Mouse (Mus musculus) liver, postnatal 0 days (tissue): ENCODE results near the gene 4933428G20Rik. TPM values are rescaled to one million over a fixed set of nuclear protein-coding genes. Genes with fewer than 3 reads are reported as not detected.

ENCODE experiments used
- ATAC-seq: fragments of 200-750 bp; cut with Nextera tagmentation; 2 replicates; pipeline ENCODE4 v1.8.0; 2017; ENCODE audit warnings: mild to moderate bottlenecking, moderate library complexity
- DNase-seq: peaks from one replicate; pipeline ENCODE4 v3.0.0-alpha.2; 2016
- H3K27ac ChIP-seq: fragments of 300-500 bp; sonication (generic); 2 replicates; pipeline ENCODE4 v1.5.1; 2014; ENCODE audit warnings: antibody characterized with exemption, moderate library complexity, mild to moderate bottlenecking, low read depth
- H3K27me3 ChIP-seq: fragments of 300-500 bp; sonication (generic); 2 replicates; pipeline ENCODE4 v1.6.1; 2014; ENCODE audit warnings: low read length, control low read depth, mixed read lengths; ENCODE audit not compliant: insufficient read depth
- H3K36me3 ChIP-seq: fragments of 300-500 bp; sonication (generic); replicated peaks from 2 replicates; pipeline ENCODE4 v1.6.1; 2014; ENCODE audit warnings: mild to moderate bottlenecking, control low read depth, low read length, moderate library complexity, mixed read lengths; ENCODE audit not compliant: insufficient read depth
- H3K4me1 ChIP-seq: fragments of 300-500 bp; sonication (generic); 2 replicates; pipeline ENCODE4 v1.6.1; 2014; ENCODE audit warnings: antibody characterized with exemption, mild to moderate bottlenecking, control low read depth; ENCODE audit not compliant: insufficient read depth
- H3K4me2 ChIP-seq: fragments of 300-500 bp; sonication (generic); 2 replicates; pipeline ENCODE4 v1.6.1; 2014; ENCODE audit warnings: low read depth, mild to moderate bottlenecking, low read length, moderate library complexity, mixed read lengths
- H3K4me3 ChIP-seq: fragments of 300-500 bp; sonication (generic); 2 replicates; pipeline ENCODE4 v1.5.1; 2014; ENCODE audit warnings: low read depth, low read length
- H3K9ac ChIP-seq: fragments of 300-500 bp; sonication (generic); replicated peaks from 2 replicates; pipeline ENCODE4 v1.6.1; 2014; ENCODE audit warnings: mild to moderate bottlenecking, moderate library complexity
- H3K9me3 ChIP-seq: fragments of 300-500 bp; sonication (generic); 2 replicates; pipeline ENCODE4 v1.6.1; 2016; ENCODE audit warnings: mild to moderate bottlenecking, control low read depth, low read length, mixed read lengths
- CTCF ChIP-seq: sonication (generic); IDR thresholded peaks from 2 replicates; pipeline ENCODE4 v1.5.1; 2016; ENCODE audit warnings: antibody characterized with exemption, low read depth
- EP300 ChIP-seq: IDR thresholded peaks from 2 replicates; pipeline ENCODE4 v1.6.1; 2016; ENCODE audit warnings: antibody characterized with exemption, low read depth, mild to moderate bottlenecking
- WGBS: fragments of 180-500 bp; shearing (Covaris S2); extraction: QIAGEN DNeasy Blood & Tissue Kit; methylation state at CpG from one replicate; pipeline ENCODE4 v1.1.7; 2014; ENCODE audit not compliant: insufficient replicate concordance; 5-methylcytosine and 5-hydroxymethylcytosine counted together
- polyA plus RNA-seq: library from polyadenylated mRNA; unstranded; fragments of >200 nt; fragmentation: Nextera tagmentation; extraction: Ambion mirVana; gene quantifications from 2 replicates; pipeline ENCODE4 v1.2.1, GENCODE M21; 2015

Gene 4933428G20Rik
- polyA plus RNA-seq, 1 experiment from 2014 or later, result 0.25 TPM

DNA sequence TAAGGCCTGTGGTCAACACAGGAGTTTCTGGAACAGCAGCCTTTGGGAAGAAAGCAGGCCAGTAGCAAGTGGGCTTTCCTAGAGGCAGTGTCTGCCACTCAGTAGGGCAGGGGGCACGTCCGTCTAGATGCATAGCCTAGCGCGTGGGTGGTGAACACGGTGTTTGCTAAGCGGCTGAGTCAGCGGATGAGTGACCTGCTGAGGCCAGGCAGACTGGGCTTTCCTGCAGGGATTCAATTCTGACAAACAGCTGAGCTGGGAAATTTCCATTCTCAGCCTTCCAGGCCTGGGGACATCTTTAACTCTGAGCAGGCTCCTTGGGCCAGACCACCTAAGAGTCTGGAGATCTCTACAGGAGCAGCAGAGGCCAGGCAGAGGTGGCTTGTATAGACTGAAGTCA is 22.7 kb downstream of the 4933428G20Rik start:
- peak overlapping the region; percentile 34; the same call in 1 of the 2 replicates for H3K27ac ChIP-seq
- H3K9me3 ChIP-seq, result no peaks in the 10 kb centered on the region
- H3K4me2 ChIP-seq, result no peak overlapping the region
- 63% methylated on average over 7 of the region's 7 CpGs for WGBS
- H3K4me3 ChIP-seq, result no peak overlapping the region
- H3K9ac ChIP-seq, result no peak overlapping the region
- H3K36me3 ChIP-seq, result peaks cover 74% of the 10 kb centered on the region
- H3K27me3 ChIP-seq, result no peaks in the 10 kb centered on the region
- ATAC-seq (peak; percentile 81), DNase-seq (peak; percentile 55)
- peaks cover 19% of the 10 kb centered on the region for H3K4me1 ChIP-seq
- no peak for TF ChIP-seq EP300

DNA sequence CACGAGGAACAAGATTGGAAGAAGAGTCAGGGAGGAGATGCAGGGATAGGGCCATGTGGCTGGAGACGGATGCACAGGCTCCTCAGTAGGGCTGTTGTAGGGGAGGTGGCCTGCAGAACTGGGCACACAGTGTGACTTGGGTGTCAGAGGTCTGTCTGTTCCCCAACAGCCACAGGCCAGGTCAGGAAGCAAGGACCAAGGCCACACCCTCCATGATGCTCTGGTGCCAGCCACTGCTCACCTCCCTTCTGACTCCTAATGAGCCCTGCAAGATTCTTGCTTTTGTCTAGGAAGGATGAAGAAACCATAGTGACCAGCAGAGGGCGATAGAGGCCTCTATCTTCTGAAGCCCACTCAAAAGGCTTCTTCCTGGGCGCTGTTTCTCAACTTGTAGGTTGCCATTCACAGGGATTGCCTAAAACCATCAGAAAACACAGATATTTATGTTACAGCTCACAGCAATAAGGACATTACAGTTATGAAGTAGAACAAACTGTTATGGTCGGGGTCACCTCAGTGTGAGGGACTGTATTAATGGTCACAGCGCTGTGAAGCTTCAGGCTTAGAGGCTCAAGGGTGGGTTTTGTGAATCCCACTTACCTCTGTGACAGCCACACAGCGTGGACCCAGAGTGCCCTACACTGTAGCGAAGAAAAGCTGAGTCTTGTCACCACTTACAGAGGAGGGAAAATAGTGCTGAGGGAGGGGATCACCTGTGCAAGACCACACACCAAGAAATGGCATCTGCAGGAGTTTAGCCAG is 23.6 kb downstream of the 4933428G20Rik start:
- H3K27me3 ChIP-seq, result no peaks in the 10 kb centered on the region
- no peaks in the 10 kb centered on the region for H3K9me3 ChIP-seq
- TF ChIP-seq EP300 (no peak), CTCF (peak; percentile 84)
- H3K4me1 ChIP-seq, result peaks cover 19% of the 10 kb centered on the region
- no peak overlapping the region for H3K4me2 ChIP-seq
- no peak overlapping the region for H3K4me3 ChIP-seq
- no peak overlapping the region for H3K9ac ChIP-seq
- ATAC-seq (no peak), DNase-seq (peak; percentile 68)
- peaks cover 70% of the 10 kb centered on the region for H3K36me3 ChIP-seq
- no peak overlapping the region for H3K27ac ChIP-seq
- 71% methylated on average over 8 of the region's 8 CpGs for WGBS

DNA sequence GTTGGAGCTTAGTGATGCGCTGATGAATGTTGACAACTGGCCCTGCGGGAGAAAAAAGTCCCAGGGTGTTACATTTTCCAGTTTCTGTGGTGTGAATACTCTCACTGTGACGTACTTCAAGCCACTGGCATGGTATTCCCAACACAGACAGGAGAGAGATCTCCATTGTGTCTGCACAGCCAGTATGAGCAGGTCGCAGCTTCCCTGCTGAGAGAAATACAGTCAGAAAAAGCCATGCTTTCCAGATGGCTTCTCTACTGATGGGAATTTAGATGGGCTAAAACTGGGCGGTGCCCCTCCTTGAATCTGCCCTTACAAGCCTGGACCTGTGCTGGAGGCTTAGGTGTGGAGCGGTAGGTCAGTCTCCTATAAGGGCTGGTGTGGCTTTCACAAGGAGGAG is 28.9 kb downstream of the 4933428G20Rik start:
- H3K36me3 ChIP-seq, result peaks cover 83% of the 10 kb centered on the region
- DNase-seq (no peak), ATAC-seq (no peak)
- H3K4me3 ChIP-seq, result no peak overlapping the region
- H3K9ac ChIP-seq, result no peak overlapping the region
- TF ChIP-seq EP300 (no peak), CTCF (no peak)
- H3K9me3 ChIP-seq, result no peaks in the 10 kb centered on the region
- no peaks in the 10 kb centered on the region for H3K4me1 ChIP-seq
- no peak overlapping the region for H3K4me2 ChIP-seq
- no peaks in the 10 kb centered on the region for H3K27me3 ChIP-seq
- WGBS, result 91% methylated on average over 6 of the region's 6 CpGs
- no peak overlapping the region for H3K27ac ChIP-seq

DNA sequence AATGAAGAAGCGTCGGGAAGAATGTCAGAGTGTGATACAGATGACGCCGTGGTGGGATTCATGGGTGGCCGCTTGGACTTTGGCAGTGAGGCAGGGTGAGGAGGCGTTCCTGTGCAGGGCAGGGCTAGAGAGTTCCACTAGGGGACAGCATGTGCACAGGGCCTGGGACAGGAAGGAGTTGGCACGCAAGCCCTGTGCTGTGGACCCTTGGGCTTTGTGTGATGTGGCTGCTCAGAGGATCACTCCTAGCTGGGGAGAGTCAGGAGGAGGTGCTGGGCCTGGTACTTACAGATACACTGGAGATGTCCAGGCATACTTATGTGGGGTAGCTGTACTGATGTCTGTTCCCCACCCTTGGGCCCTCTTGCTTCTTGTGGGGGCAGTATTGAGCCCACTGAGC is 30.3 kb downstream of the 4933428G20Rik start:
- Histone ChIP-seq H3K36me3 (peaks cover 83% of the 10 kb centered on the region), H3K27me3 (no peaks in the 10 kb centered on the region), H3K4me2 (no peak overlapping the region), H3K4me1 (no peaks in the 10 kb centered on the region), H3K4me3 (no peak overlapping the region), H3K9me3 (no peaks in the 10 kb centered on the region), H3K27ac (no peak overlapping the region), H3K9ac (no peak overlapping the region)
- no peak for ATAC-seq
- no peak for DNase-seq
- WGBS, result 95% methylated on average over 7 of the region's 7 CpGs
- TF ChIP-seq EP300 (no peak), CTCF (no peak)

DNA sequence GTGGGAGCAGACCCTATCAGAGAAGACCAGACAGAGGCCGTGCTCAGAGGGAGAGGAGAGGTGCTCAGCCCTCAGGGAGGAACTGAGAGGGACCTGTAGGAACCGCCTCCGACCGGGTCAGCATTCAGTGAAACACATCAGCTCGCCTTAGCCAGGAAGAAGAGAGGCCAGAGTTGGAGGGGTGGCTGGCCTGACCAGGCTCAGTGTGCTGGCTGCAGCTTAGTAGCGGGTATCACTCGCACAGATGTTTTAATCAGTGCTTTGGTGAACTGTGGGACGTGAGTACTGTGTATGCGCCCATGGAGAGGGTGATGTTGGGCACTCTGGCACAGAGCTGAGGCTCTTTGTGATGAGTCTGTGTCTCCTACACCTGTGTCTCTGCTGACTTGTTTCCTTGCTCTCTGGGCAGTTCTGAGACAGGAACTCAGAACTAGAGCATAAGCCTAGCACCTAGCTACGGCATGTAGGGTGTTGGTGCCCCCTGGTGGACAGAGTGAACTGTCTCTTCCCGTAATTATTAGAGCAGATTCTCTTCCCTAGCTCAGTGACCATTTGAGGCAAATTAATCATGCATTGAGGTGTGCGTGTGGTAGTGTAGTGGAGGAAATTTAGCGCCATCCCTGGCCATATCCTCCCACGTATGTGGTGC is 31.4 kb downstream of the 4933428G20Rik start:
- Histone ChIP-seq H3K4me3 (no peak overlapping the region), H3K4me1 (no peaks in the 10 kb centered on the region), H3K9me3 (no peaks in the 10 kb centered on the region), H3K9ac (no peak overlapping the region), H3K36me3 (peaks cover 83% of the 10 kb centered on the region), H3K27ac (no peak overlapping the region), H3K27me3 (no peaks in the 10 kb centered on the region), H3K4me2 (no peak overlapping the region)
- ATAC-seq, result peak; percentile 76
- DNase-seq, result peak; percentile 89
- TF ChIP-seq CTCF, result peak; percentile 99
- no peak for TF ChIP-seq EP300
- WGBS, result 61% methylated on average over 14 of the region's 14 CpGs

DNA sequence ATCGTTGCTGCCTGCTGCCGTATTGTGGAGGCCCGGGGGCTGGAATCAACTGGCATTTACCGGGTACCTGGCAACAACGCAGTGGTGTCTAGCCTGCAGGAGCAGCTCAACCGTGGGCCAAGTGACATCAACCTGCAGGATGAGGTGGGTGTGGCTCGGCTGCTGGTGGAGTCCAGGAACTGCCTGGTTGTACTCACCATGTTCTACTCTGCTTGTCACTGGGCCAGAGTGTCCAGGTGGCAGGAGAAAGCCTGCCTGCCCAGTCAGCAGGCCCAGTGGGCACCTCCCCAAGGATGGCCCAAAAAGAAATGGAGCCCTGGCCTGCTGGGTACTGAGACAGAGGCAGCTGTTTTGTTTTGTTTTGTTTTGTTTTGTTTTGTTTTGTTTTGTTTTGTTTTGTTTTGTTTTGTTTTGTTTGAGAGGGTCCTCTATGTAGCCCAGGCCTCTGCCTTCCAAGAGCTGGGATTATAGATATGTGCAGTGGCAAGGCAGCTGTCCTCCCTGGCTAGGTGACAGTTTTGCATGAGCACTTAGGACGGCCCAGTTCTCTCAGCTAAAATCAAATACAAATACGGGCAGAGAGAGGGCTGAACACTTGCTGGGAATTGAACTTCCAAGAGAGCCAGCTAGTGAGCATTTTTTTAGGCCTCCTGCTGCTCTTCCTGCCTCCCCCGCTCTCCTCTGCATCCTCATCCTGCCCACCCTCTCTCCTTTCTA is 33.5 kb downstream of the 4933428G20Rik start:
- no peak overlapping the region for H3K4me2 ChIP-seq
- no peak overlapping the region for H3K4me3 ChIP-seq
- H3K9ac ChIP-seq, result no peak overlapping the region
- TF ChIP-seq CTCF (no peak), EP300 (no peak)
- ATAC-seq, result no peak
- DNase-seq, result no peak
- H3K36me3 ChIP-seq, result peaks cover 92% of the 10 kb centered on the region
- no peaks in the 10 kb centered on the region for H3K9me3 ChIP-seq
- WGBS, result 79% methylated on average over 10 of the region's 10 CpGs
- no peaks in the 10 kb centered on the region for H3K4me1 ChIP-seq
- H3K27me3 ChIP-seq, result no peaks in the 10 kb centered on the region
- H3K27ac ChIP-seq, result no peak overlapping the region
